Mouse (Mus musculus) right cerebral cortex, postnatal 10 days (tissue): ENCODE results near the gene Ubxn11.

ENCODE experiments used
- DNase-seq, 2 experiments: peaks; one replicate each; pipeline ENCODE4 v3.0.0; 2021; ENCODE audit warnings: low spot score in 2 of 2

Ubxn11 gene

GRCm38 (mm10) chr4:134101979-134102741 lies at the start of gene Ubxn11:
TSS of gene Ubxn11 (plus strand) at chr4:134102570.
- peak; percentile 95 to 97 for DNase-seq

DNA sequence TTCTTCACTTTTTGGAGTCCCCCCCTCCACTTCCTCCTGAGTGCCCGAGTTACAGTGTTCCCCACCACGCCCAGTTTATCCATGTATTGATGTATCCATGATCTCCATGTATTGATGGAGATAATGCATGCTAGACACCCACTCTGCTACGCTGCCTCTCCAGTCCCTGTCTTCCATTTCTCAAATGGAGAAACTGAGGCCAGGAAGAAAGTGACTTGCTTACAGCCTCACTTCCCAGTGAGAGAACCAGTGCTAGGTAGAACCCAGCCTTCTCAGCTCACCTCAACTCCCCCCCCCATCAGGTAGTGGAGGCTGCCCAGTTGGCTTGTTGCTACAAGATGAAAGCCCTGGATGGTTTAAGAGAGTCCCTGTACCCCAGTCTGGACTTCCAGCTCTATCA lies 48.8 kb upstream of the Ubxn11 start, which contains the start of gene Zfp683:
TSS of gene Zfp683 (plus strand) at position 301 of the 400 bp plus-strand sequence.
- no peak for DNase-seq

- DNase-seq = no peak
These were observed 44.1 kb upstream of the Ubxn11 start for GRCm38 (mm10) chr4:134058166-134058715.

DNA sequence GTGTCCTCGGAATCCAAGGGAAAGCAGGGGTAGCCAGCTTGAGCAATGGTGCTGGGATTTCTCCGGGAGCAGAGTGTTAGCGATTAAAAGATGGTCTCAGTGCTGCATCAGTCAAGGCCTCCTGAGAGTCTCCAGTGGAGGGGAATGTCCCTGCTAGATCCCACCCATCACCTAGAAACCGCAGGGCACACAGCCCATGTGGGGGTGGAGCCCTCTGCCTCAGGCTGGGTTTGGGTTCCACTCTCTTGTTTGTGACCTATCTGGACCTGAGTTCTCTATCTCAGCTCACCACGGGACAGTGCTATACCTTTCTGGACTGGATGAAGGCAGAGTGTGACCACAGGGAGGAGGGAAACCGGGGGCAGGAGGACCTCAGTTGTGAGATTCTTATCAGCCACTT lies 43.5 kb upstream of the Ubxn11 start:
- no peak for DNase-seq

DNA sequence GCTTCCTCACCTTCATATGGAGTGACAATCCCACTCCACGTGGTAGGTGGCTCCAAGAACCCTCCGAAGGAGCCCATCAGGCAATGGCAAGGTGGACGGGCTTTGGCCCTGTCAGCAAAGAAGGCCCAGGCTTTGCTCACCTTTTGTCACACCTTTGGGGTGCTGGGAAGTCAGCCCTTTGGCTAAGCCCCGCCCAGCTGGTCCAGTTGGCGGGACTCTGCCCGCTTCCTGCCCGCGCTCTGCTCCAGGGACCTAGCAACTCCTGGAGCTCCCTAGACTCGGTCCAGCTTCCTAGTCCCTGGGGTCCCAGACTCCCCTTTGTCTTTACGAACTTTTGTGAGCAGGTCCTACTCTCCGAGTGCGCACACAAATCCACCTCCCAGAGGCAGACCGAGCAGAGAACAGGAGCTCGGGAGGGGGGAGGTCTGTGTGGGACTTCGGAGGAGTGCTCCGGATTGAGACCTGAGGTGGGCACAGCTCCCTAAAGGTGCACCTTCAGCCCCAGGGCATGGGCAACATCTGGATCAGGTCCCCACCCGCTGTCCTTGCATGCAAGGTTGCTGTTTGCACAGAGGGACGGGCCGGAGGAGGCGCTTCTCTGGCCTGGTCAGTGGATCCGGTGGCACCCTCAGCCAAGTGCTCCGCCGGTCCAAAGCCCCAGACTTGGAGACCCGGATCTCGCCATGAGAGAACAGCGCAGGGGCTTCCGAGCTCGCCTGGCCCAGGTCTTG lies 42.1 kb upstream of the Ubxn11 start, which contains the start of gene Crybg2:
TSS of gene Crybg2 (plus strand) at position 681 of the 731 bp plus-strand sequence.
- no peak for DNase-seq

- no peak for DNase-seq
These were observed 41.1 kb upstream of the Ubxn11 start for GRCm38 (mm10) chr4:134061166-134061830.

- no peak for DNase-seq
These were observed 40.4 kb upstream of the Ubxn11 start for GRCm38 (mm10) chr4:134061944-134062446.

DNA sequence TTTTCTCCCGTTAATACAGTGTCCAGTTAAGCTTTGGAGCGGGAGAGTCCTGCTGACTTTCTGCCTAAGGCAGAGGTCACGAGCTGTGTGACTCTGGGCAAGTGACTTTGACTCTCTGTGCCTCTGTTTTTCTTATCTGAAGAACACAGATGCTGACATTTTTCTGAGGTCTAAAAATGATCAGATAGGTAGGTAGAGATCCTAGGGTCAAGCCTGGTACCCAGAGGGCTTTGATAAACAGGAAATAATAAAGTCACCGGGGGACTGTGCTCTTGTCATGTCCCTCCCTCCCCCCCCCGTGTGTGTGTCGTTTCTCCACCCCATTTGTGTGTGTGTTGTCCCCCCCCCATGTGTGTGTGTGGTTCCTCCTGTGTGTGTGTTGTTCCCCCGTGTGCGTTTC lies 39.8 kb upstream of the Ubxn11 start:
- no peak for DNase-seq

GRCm38 (mm10) chr4:134065431-134066004 lies 36.9 kb upstream of the Ubxn11 start:
- DNase-seq = no peak

GRCm38 (mm10) chr4:134067383-134067782 lies 35.0 kb upstream of the Ubxn11 start:
- DNase-seq = no peak

DNA sequence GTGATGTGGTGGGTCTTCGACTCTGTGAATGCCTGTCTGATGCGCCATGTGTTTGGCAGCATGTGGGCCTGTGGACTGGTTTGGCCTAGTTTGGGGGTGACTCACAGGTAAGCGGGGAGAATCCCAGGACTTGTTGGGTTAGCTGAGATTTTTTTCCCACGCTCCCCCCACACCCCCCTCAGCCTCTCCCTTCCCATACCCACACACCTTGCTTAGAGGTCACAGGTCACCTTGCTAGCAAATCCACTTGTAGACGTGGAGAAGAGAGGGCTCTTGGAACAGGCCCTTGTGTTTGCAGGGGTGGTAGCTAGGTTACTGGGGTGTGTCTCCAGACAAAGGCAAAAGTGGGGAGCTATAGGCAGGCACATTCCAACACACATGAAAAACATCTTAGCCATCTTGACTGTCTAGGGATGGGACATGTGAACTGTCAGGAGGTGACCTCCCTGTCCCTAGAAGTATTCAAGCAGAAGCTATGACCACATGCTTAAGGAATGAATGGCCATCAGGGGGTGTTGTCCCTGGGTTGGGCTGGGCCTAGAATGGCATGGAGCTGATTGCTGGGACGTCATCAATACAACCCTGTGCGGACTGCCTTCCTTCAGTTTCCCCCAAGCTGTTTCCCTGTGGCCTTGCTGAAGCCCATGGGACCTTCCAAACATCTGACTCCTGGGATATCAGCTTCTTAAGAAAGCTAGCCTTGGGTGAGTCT lies 34.4 kb upstream of the Ubxn11 start:
- DNase-seq = no peak

GRCm38 (mm10) chr4:134068793-134069580 lies 33.4 kb upstream of the Ubxn11 start:
- DNase-seq = no peak

GRCm38 (mm10) chr4:134078694-134079093 lies 23.7 kb upstream of the Ubxn11 start:
- peak; percentile 55 to 66 for DNase-seq

- DNase-seq = no peak
These were observed 21.7 kb upstream of the Ubxn11 start for GRCm38 (mm10) chr4:134080674-134081073.

GRCm38 (mm10) chr4:134081730-134082386 lies 20.5 kb upstream of the Ubxn11 start:
- peak; percentile 67 to 69 for DNase-seq

- DNase-seq = no peak
These were observed 19.9 kb upstream of the Ubxn11 start for GRCm38 (mm10) chr4:134082460-134082859.

DNA sequence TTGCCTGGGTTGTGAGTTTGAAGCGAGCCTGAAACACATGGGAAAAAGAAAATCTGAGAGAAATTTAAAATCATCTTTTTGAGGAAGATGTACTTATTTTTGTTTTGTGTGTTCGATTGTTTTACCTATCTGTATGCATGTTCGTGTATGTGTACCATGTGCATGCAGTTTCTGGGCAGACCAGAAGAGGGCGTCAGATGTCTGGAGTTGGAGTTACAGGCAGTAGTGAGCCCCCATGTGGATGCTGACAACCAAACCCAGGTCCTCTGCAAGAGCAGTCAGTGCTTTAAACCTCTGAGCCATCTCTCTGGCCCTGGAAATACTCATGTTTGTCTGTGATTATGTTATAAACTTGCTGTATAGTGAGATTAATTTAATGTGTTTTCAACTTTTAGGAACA lies 17.4 kb upstream of the Ubxn11 start:
- no peak for DNase-seq

GRCm38 (mm10) chr4:134087412-134087811 lies 15.0 kb upstream of the Ubxn11 start:
- DNase-seq = no peak

- no peak for DNase-seq
These were observed 13.3 kb upstream of the Ubxn11 start for GRCm38 (mm10) chr4:134089029-134089428.
